Mouse (Mus musculus) adrenal gland, adult 18-20 months (tissue): ENCODE data around the gene Cct3. TPM values are rescaled to one million over a fixed set of nuclear protein-coding genes. Genes with fewer than 3 reads are reported as not detected.
A peak's percentile ranks its signal among the peaks of the same experiment; 100 is the strongest.
"Not testable (repeated sequence)": the region's sequence is repeated elsewhere in the genome, so short reads cannot be mapped to it uniquely, and the experiment has no call there.

Experiments
- DNase-seq, 2 experiments: peaks; one replicate each; pipeline ENCODE4 v3.0.0; 2021 to 2022; ENCODE audit warnings: low spot score in 2 of 2
- total RNA-seq, 2 experiments: library from RNA; stranded (reverse); gene quantifications; 1 replicate in 1 of 2; 2 replicates in 1 of 2; pipeline ENCODE4 v1.2.3; 2021

The Cct3 gene
- total RNA-seq, 2 experiments from 2014 or later: 343 to 351 TPM

DNA sequence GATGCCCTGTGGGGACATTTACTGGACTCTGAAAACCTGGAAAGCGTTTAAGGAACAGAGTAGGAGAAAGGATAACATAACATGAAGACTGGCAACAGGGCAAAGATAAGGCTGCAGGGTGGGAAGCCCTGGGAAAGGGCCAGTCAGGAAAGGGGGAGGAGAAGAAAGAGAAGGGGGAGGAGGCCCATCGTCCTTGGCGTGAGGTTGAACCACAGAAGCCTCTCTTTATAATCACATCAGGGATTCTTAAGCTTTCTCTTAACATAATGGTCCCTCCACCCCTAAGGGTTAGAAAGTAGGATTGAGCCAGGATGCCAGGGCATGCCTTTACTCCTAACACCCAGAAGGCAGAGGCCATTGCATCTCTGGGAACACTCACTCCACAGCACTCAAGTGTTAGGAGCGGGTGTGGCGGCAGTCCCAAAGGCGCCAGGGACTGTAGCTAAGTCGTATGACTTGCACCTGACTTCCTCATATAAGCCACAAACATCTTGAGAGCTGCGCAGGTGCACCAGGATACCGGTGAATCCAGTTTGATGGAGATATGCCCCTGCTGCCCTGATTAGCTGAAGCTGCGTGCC, 8.7 kb upstream of the Cct3 start:
- DNase-seq: not testable (repeated sequence)

GRCm38 (mm10) chr3:88291970-88292369, 4.9 kb upstream of the Cct3 start:
- peak in 1 of 2 experiments; percentile 27 for DNase-seq

DNA sequence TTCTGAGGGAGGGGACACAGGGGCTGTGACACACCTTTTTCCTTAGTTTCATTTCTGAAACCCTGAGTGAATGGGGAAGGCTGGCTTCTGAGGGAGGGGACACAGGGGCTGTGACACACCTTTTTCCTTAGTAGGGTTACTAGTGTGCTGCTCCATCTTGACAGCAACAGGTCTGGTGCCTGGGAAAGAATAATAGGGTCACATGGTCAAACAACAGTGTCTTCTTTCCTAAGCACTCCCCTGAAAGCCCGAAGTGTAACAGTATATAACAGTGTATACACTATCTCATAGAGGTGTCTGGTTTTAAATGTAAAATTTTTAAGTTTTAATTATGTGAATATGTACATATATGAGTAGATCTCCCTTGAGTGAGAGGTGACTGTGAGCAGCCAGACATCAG, 1.6 kb upstream of the Cct3 start:
- DNase-seq: not testable (repeated sequence)

DNA sequence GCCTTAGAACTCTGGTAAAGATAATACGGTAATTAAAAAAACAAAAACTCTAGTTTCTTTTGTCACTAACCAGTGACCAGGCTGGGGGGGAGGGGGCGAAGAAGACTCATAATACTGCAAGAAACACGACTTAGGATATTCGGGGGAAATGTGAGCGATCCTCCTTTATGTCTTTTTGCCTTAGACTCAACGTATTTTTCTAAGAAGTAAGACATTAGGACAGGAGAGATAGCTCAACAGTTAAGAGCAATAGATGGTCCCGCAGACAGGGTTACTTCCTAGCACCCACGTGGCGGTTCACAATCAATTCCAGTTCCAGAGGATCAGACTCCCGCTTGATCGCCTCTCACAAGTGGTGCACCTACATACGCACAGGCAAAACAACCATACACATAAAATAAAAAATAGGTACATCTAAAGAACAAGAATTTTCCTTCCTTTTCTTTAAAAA, 781 bp upstream of the Cct3 start:
- DNase-seq: no peak

DNA sequence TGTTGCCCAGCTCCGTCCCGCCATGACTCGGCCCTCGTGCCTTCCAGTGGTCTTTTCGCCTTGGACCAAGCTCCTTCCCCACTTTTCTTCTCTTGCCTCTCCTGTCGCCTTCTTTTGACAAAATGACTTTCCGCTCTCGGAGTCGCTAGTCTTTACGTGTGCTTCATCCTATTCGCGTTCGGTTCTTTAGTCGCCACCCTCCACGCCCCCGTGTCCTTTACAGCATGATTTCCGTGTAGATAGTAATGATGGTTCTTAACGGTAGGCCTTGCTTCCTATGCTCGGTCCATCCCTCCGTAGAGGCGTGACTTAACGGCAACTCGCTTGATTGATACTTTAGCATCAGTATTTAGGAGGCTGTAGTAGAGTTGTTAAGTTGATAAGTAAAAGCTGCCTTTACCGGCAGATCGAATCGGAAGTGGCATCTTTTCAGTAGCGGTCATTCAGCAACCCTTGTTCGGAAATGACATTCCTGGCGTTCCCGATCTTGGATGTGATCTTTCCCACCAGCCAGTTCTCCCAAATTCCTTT, 470 bp downstream of the Cct3 start:
- no peak for DNase-seq

- DNase-seq: no peak
Observed at GRCm38 (mm10) chr3:88299172-88299571, 2.3 kb downstream of the Cct3 start.

- peak; percentile 42 to 43 for DNase-seq
Observed at GRCm38 (mm10) chr3:88324951-88325405, 28.1 kb downstream of the Cct3 start, which contains the start of gene Glmp. Glmp (plus strand) TSS chr3:88325023.

- no peak for DNase-seq
Observed at GRCm38 (mm10) chr3:88328956-88329355, 32.0 kb downstream of the Cct3 start.

DNA sequence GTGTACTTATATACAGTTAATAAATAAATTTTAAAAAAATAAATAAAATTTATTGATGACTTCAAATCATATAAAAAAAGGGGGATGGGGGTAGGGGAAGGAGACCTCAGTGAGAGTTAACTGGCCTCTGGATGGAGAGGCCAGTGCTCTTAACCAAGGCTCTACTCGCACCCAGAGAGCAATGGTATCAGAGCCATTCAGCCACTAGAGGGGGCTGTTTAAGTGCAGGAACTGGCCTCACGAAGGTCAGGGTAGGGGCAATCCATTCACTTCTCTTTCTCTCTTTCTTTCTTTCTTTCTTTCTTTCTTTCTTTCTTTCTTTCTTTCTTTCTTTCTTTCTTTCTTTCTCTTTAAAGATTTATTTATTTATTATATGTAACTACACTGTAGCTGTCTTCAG, 34.4 kb downstream of the Cct3 start:
- peak in 1 of 2 experiments; percentile 61 for DNase-seq

GRCm38 (mm10) chr3:88334029-88334658, 37.2 kb downstream of the Cct3 start:
- no peak for DNase-seq

- no peak for DNase-seq
Observed at GRCm38 (mm10) chr3:88334902-88335435, 38.1 kb downstream of the Cct3 start.

- peak in 1 of 2 experiments; percentile 33 for DNase-seq
Observed at GRCm38 (mm10) chr3:88335436-88336053, 38.6 kb downstream of the Cct3 start.

- DNase-seq: peak; percentile 93 to 97
Observed at GRCm38 (mm10) chr3:88336058-88337013, 39.4 kb downstream of the Cct3 start, which contains the start of the genes Tmem79 and Smg5. Tmem79 (minus strand) TSS chr3:88336148. Smg5 (plus strand) TSS chr3:88336260.

GRCm38 (mm10) chr3:88337367-88338020, 40.6 kb downstream of the Cct3 start:
- DNase-seq: no peak

DNA sequence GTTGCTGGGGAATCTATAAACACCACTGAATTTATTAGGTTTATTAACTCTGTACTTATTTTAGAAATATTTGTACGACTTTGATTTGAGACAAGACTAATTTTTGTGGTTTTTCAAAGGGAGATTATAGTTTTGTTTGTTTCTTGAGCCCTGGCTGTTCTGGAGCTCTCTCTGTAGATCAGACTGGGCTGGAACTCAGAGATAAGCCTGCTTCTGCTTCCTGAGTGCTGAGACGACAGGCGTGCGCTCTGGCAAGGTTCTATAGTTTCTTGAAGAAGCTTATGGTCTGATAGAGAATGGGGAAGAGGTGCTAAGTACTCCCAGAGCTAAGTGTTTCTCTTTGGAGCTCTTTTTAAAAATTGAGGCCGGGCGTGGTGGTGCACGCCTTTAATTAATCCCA, 41.4 kb downstream of the Cct3 start:
- no peak for DNase-seq

DNA sequence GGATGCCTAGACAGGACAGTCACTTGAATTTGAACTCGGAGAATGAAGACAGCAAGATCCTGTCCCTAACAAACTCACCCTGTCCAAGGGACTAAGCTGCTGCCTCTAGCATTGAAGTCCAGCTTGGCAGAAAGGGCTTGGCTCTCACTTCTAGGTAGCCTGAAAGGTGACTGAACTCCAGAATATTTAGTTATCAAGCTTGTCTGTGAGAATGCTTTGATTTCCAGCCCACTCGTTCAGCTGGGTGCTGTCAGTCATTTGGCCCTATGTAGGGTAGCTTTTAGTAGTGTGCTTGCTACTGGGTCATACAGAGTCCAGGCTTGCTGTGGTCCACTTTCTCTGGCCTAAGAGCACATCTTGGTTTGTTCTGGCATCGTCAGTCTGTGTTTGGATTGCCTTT, 42.1 kb downstream of the Cct3 start:
- DNase-seq: no peak

- no peak for DNase-seq
Observed at GRCm38 (mm10) chr3:88350732-88351131, 53.8 kb downstream of the Cct3 start.

- no peak for DNase-seq
Observed at GRCm38 (mm10) chr3:88352907-88353306, 56.0 kb downstream of the Cct3 start.

DNA sequence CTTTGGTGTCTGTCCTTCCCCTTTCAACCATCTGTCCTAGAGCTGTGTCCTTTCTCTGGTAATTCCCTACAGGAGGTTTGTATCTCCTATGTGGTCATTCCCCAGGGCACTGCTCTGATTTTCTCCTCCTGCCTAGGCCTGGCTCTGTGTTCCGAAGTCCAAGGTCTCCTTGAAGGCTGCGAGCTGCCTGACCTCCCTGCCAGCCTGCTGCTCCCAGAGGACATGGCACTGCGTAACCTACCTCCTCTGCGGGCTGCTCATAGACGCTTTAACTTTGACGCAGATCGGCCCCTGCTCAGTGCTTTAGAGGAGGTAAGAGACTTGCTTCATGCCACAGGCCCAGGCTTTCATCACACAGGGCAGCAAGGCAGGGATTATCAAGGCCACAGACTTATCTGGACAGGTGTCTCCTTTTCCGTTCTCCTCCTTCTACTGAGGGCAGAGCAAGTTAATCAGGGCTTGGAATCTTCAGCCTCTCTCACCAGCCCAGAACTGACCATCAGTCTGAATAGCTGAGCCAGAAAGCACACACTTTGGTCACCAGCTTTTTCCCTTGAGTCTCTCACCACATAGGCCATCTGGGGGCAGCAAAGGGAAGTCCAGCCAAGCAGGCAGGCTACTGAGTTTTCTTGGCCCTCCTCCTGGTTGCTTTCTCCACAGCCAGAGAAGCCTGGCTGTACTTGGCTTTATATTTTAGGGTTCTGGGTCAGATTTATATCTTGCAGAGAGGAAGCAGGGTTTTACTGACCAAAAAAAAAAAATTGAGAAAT, 57.7 kb downstream of the Cct3 start:
- peak in 1 of 2 experiments; percentile 25 for DNase-seq
